Mouse (Mus musculus) cerebellum, adult 2 months (tissue): ENCODE results near the gene Slc41a3. TPM values are rescaled to one million over a fixed set of nuclear protein-coding genes. Genes with fewer than 3 reads are reported as not detected.

ENCODE experiments used
- DNase-seq, 2 experiments: peaks; one replicate each; pipeline ENCODE4 v3.0.0; 2021
- H3K27ac ChIP-seq: fragments of 200-500 bp; 2 replicates; pipeline ENCODE4 v1.5.1; 2012; ENCODE audit warnings: low read length, control low read depth, inconsistent platforms; ENCODE audit not compliant: insufficient read depth
- H3K27me3 ChIP-seq: fragments of 200-500 bp; 2 replicates; pipeline ENCODE4 v1.6.1; 2012; ENCODE audit warnings: inconsistent platforms, mild to moderate bottlenecking, low read length, moderate library complexity; ENCODE audit not compliant: control insufficient read depth, insufficient read depth
- H3K4me1 ChIP-seq: fragments of 200-500 bp; 2 replicates; pipeline ENCODE4 v1.6.1; 2011; ENCODE audit warnings: low read length; ENCODE audit not compliant: control insufficient read depth, insufficient read depth
- H3K4me3 ChIP-seq: fragments of 200-500 bp; replicated peaks from 2 replicates; pipeline ENCODE3; 2011; ENCODE audit warnings: mild to moderate bottlenecking, low read depth, low read length, control low read depth; ENCODE audit not compliant: insufficient read depth
- CTCF ChIP-seq: fragments of 200-500 bp; IDR thresholded peaks from 2 replicates; pipeline ENCODE4 v1.5.1; 2011; ENCODE audit warnings: low read depth, mild to moderate bottlenecking, control low read depth, low read length, moderate library complexity, borderline replicate concordance; ENCODE audit not compliant: insufficient read depth
- POLR2A ChIP-seq: fragments of 200-500 bp; IDR thresholded peaks from 2 replicates; pipeline ENCODE4 v1.6.1; 2011; ENCODE audit warnings: low read length, control low read depth, borderline replicate concordance; ENCODE audit not compliant: insufficient read depth
- WGBS: fragments of 180-500 bp; shearing (Covaris S2); methylation state at CpG from one replicate; pipeline ENCODE4 v1.1.7; 2018; 5-methylcytosine and 5-hydroxymethylcytosine counted together
- polyA plus RNA-seq: library from polyadenylated mRNA; depleted of rRNA; stranded (reverse); fragments of >200 nt; gene quantifications from 2 replicates; pipeline ENCODE4 v1.2.3, GENCODE M21; 2012; rRNA removed

Slc41a3 gene
- polyA plus RNA-seq, 1 experiment, result 32.8 TPM

- Histone ChIP-seq H3K27ac (no peak overlapping the region), H3K4me3 (no peak overlapping the region), H3K4me1 (peaks cover 49% of the 10 kb centered on the region), H3K27me3 (no peaks in the 10 kb centered on the region)
- WGBS, result 80% methylated on average over 10 of the region's 10 CpGs
- no peak for TF ChIP-seq CTCF
- no peak for TF ChIP-seq POLR2A
- DNase-seq, result no peak
Observed at GRCm38 (mm10) chr6:90689500-90689899, 85.0 kb downstream of the Slc41a3 start.

GRCm38 (mm10) chr6:90691935-90692334 is 87.4 kb downstream of the Slc41a3 start:
- WGBS, result 71% methylated on average over 2 of the region's 2 CpGs
- H3K4me3 ChIP-seq, result no peak overlapping the region
- DNase-seq, result no peak
- no peak overlapping the region for H3K27ac ChIP-seq
- TF ChIP-seq CTCF (no peak), POLR2A (no peak)
- H3K4me1 ChIP-seq, result peaks cover 64% of the 10 kb centered on the region
- no peaks in the 10 kb centered on the region for H3K27me3 ChIP-seq

GRCm38 (mm10) chr6:90692404-90692803 is 87.9 kb downstream of the Slc41a3 start:
- DNase-seq, result peak; percentile 77 to 78
- no peak overlapping the region for H3K27ac ChIP-seq
- H3K4me1 ChIP-seq, result peaks cover 68% of the 10 kb centered on the region
- TF ChIP-seq POLR2A (no peak), CTCF (no peak)
- H3K27me3 ChIP-seq, result no peaks in the 10 kb centered on the region
- H3K4me3 ChIP-seq, result no peak overlapping the region
- 72% methylated on average over 2 of the region's 2 CpGs for WGBS

GRCm38 (mm10) chr6:90695754-90696153 is 91.2 kb downstream of the Slc41a3 start:
- peak in 1 of 2 experiments; percentile 77 for DNase-seq
- Histone ChIP-seq H3K27me3 (no peaks in the 10 kb centered on the region), H3K27ac (peak overlapping the region; percentile 65), H3K4me3 (no peak overlapping the region), H3K4me1 (peaks cover 64% of the 10 kb centered on the region)
- TF ChIP-seq POLR2A, result no peak
- no peak for TF ChIP-seq CTCF
- 7% methylated on average over 1 of the region's 1 CpGs for WGBS

Other genes with a start within 250 kb of the Slc41a3 start
- gene Zxdc, start 235.2 kb upstream of the Slc41a3 start, polyA plus RNA-seq, result 20.3 and 21.5 TPM in 2 replicates
- gene Cfap100, start 175.9 kb upstream of the Slc41a3 start, polyA plus RNA-seq, result 5.3 and 5.5 TPM in 2 replicates
- 26.1 and 28.4 TPM in 2 replicates for gene Klf15, start 142.1 kb upstream of the Slc41a3 start, polyA plus RNA-seq
- 50.1 and 56.3 TPM in 2 replicates for gene Aldh1l1, start 118.3 kb upstream of the Slc41a3 start, polyA plus RNA-seq